Mouse (Mus musculus) G1E (cell line): Measurements from ENCODE around the gene Gm36210. TPM values are rescaled to one million over a fixed set of nuclear protein-coding genes. Genes with fewer than 3 reads are reported as not detected.

ENCODE experiments used
- ATAC-seq: 2 replicates; pipeline ENCODE4 v1.8.0; 2016; ENCODE audit warnings: mild to moderate bottlenecking; ENCODE audit not compliant: insufficient number of reproducible peaks, poor library complexity, low FRiP score, severe bottlenecking; ENCODE audit errors: extremely low read depth
- DNase-seq: peaks from one replicate; pipeline ENCODE4 v3.0.0; 2012; ENCODE audit warnings: low spot score
- H3K27me3 ChIP-seq: 2 replicates; pipeline ENCODE4 v1.6.1; 2012; ENCODE audit warnings: mild to moderate bottlenecking, low read length, inconsistent platforms; ENCODE audit not compliant: insufficient read depth
- H3K36me3 ChIP-seq: replicated peaks from 2 replicates; pipeline ENCODE3; 2012; ENCODE audit warnings: mild to moderate bottlenecking, inconsistent platforms
- H3K4me1 ChIP-seq: 2 replicates; pipeline ENCODE4 v1.6.1; 2012; ENCODE audit warnings: low read depth, low read length, inconsistent platforms, mixed read lengths; ENCODE audit not compliant: insufficient read depth
- H3K4me3 ChIP-seq: 2 replicates; pipeline ENCODE4 v1.5.1; 2012; ENCODE audit warnings: low read depth, mild to moderate bottlenecking, inconsistent platforms, low read length, moderate library complexity, mixed read lengths
- H3K9me3 ChIP-seq: replicated peaks from 2 replicates; pipeline ENCODE4 v1.6.1; 2012; ENCODE audit warnings: inconsistent platforms
- CTCF ChIP-seq: IDR thresholded peaks from 2 replicates; pipeline ENCODE4 v1.5.1; 2012; ENCODE audit warnings: low read depth, low read length, inconsistent platforms, mixed read lengths
- GATA1 ChIP-seq: IDR thresholded peaks from 2 replicates; pipeline ENCODE4 v1.6.1; 2012; ENCODE audit warnings: borderline replicate concordance, low read length, inconsistent platforms, mixed read lengths
- GATA2 ChIP-seq: IDR thresholded peaks from 2 replicates; pipeline ENCODE4 v1.6.1; 2012; ENCODE audit warnings: low read depth, low read length, inconsistent platforms, borderline replicate concordance
- POLR2AphosphoS5 ChIP-seq: IDR thresholded peaks from 2 replicates; pipeline ENCODE4 v1.6.1; 2012; ENCODE audit warnings: low read depth, low read length, inconsistent platforms; ENCODE audit not compliant: insufficient replicate concordance
- TAL1 ChIP-seq: conservative IDR thresholded peaks from 2 replicates; pipeline ENCODE4 v1.6.1; 2012; ENCODE audit warnings: low read depth, low read length, inconsistent platforms, mixed read lengths
- polyA plus RNA-seq: library from polyadenylated mRNA; stranded (reverse); fragments of >175 nt; gene quantifications from 2 replicates; pipeline ENCODE4 v1.2.3, GENCODE M21; 2012
- total RNA-seq, 2 experiments: library from RNA; stranded (forward) in 1 of 2; stranded (reverse) in 1 of 2; fragments of 200-1000 nt in 1 of 2; fragments of >200 nt in 1 of 2; fragmentation: Nextera tagmentation in 1 of 2; gene quantifications; 2 replicates each; pipeline ENCODE4 v1.2.3; 2014 to 2017

Gm36210 gene
- total and polyA plus RNA-seq, 3 experiments = not detected

DNA sequence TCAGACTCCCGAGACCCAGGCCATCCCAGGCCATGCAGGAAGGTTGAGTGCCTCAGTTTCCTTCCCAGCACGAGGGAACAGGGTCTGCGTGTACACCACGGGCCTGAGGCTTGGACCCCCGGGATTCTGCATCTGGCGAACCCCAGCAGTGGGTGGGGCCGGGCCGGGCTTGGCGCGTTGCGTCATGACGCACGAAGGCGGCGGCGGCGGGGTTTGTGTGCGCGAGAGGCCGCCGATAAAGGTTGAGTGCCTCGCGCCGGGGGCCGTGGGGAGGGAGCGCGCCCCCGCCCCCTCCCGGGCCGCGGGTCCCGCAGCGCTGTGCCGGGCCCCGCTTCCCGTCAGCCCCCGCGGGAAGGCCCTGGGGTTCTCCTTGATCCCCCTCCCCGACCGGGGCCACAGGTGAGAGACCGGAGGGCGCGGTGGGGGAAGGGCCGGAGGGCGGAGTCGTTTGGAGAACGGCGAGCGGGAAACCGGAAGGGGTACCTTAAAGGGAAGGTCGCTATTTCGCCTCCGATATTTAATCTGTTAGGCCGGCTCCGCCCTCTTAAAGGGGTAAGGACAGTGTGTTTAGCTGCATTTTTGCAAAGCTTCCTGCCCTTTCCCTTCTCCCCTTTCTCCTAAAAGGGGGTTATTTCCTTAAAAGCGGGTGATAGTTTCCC, 8.8 kb upstream of the Gm36210 start, which contains the start of gene Zfp628:
Gene Zfp628, plus strand, starts transcription at position 211 of the 659 bp plus-strand sequence.
- TF ChIP-seq GATA2 (no peak), TAL1 (no peak), CTCF (no peak), POLR2AphosphoS5 (no peak), GATA1 (no peak)
- peaks cover 41% of the 10 kb centered on the region for H3K36me3 ChIP-seq
- peaks cover 42% of the 10 kb centered on the region for H3K4me1 ChIP-seq
- peaks cover 3% of the 10 kb centered on the region for H3K27me3 ChIP-seq
- ATAC-seq (peak; percentile 67), DNase-seq (peak; percentile 87)
- peaks cover 5% of the 10 kb centered on the region; the same call in 1 of the 2 replicates for H3K9me3 ChIP-seq
- peak within 1 kb of the TSS; percentile 74 for H3K4me3 ChIP-seq

DNA sequence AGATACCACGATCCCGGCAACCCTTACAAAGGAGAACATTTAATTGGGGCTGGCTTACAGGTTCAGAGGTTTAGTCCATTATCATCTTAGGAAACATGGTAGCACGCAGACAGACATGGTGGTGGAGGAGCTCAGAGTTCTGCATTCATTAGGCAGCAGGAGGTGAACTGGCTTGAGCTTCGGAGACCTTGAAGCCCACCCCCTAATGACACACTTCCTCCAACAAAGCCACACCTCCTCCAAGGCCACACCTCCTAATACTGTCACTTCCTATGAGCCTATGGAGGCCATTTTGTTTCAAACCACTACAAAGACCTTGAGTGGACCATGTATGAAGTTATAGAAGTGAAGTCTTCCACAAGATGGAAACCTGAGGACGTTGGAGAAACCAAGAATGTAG, 5.9 kb upstream of the Gm36210 start:
- no peak for TF ChIP-seq GATA1
- no peak for TF ChIP-seq TAL1
- TF ChIP-seq POLR2AphosphoS5 = no peak
- no peak for TF ChIP-seq CTCF
- no peak for TF ChIP-seq GATA2
- no peak overlapping the region for H3K4me3 ChIP-seq
- H3K27me3 ChIP-seq = peaks cover 21% of the 10 kb centered on the region
- H3K4me1 ChIP-seq = peaks cover 30% of the 10 kb centered on the region
- H3K9me3 ChIP-seq = no peaks in the 10 kb centered on the region
- ATAC-seq = no peak
- DNase-seq = no peak
- peaks cover 12% of the 10 kb centered on the region for H3K36me3 ChIP-seq

DNA sequence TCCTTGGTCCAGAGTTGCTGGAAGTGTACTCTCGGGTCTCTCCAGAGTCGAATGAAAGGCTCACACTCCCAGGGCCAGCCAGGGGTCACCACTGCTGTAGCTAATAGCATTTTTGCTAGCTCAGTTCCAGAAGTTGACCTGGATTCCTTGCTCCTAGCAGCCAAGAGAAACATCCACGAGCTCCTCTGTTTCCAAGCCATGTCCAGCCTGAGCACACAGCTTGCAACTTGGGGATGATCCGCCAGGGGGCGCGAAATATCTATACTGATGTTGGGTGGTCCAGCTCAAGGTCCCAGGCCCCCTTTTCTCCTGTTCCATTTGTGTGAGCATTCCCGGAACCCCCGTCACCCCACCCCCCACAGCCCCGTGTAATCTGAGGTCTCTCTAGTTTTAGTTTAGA, 5.2 kb upstream of the Gm36210 start:
- Histone ChIP-seq H3K4me1 (peaks cover 23% of the 10 kb centered on the region), H3K36me3 (peaks cover 5% of the 10 kb centered on the region), H3K27me3 (peaks cover 28% of the 10 kb centered on the region), H3K4me3 (no peak overlapping the region), H3K9me3 (no peaks in the 10 kb centered on the region)
- DNase-seq (no peak), ATAC-seq (no peak)
- TF ChIP-seq CTCF (0 out of 2 replicates have a peak, but pooled peaks have one; percentile 22), GATA2 (no peak)

DNA sequence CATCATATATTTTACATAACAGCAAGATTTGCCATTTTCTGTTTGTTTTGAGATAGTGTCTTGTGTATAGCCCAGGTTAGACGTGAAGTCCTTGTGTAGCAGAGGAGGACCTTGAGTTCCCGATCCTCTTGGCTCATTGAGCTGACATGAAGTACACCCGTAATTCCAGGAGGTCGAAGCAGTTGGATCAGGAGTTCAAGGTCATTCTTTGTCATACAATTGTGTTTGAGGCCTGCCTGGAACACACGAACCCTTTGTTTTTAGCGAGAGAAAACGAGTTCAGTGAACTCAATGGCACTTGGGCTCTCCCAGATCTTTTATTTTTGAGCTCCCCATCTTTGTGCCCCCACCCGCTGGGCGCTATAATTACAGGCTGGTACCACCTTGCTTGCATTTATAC, 3.9 kb downstream of the Gm36210 start:
- Histone ChIP-seq H3K36me3 (no peaks in the 10 kb centered on the region), H3K27me3 (peaks cover 16% of the 10 kb centered on the region), H3K4me1 (no peaks in the 10 kb centered on the region), H3K4me3 (no peak overlapping the region), H3K9me3 (peaks cover 4% of the 10 kb centered on the region)
- TF ChIP-seq POLR2AphosphoS5 (no peak), TAL1 (no peak)
- no peak for ATAC-seq
- DNase-seq = no peak

DNA sequence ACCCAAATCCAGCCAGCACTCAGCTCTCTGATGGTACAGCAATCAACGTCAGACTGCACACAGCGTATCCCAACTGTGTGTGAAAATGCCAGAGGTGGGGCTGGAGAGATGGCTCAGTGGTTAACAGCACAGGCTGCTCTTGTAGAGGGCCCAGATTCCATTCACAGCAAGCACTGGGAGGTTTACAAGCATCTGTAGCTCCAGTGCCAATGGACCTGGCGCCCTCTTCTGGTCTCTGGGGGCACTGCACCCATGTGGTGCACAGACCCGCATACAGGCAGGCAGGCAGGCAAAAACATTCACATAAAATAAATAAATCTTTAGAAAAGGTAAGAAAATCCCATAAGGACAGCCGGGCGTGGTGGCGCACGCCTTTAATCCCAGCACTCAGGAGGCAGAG, 5.1 kb downstream of the Gm36210 start:
- Histone ChIP-seq H3K4me3 (no peak overlapping the region), H3K27me3 (peaks cover 6% of the 10 kb centered on the region), H3K4me1 (no peaks in the 10 kb centered on the region), H3K36me3 (peaks cover 2% of the 10 kb centered on the region), H3K9me3 (peaks cover 4% of the 10 kb centered on the region)
- ATAC-seq = no peak
- no peak for DNase-seq
- TF ChIP-seq TAL1 = no peak
- TF ChIP-seq POLR2AphosphoS5 = no peak
- peak; percentile 64 for TF ChIP-seq CTCF
- TF ChIP-seq GATA1 = no peak

DNA sequence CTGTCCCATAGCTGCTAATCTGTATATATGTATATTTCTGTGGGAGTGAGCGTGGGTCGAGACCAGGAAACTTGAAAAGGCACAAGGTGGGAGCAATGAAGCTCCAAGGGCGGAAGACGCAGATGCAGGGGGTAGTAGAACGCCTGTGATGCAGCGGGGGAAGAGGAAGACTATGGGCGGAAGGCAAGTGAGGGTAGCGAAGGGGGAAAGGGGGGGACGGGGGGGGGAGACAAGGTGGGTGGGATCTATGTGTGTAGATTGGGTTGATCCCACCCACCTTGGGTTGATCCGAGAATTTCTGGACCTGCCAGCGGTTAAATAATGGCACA, 5.8 kb downstream of the Gm36210 start:
- TF ChIP-seq TAL1 (no peak), GATA1 (no peak), CTCF (no peak)
- Histone ChIP-seq H3K36me3 (peaks cover 7% of the 10 kb centered on the region), H3K4me3 (no peak overlapping the region), H3K27me3 (peaks cover 3% of the 10 kb centered on the region; the same call in 1 of the 2 replicates), H3K9me3 (peaks cover 4% of the 10 kb centered on the region), H3K4me1 (no peaks in the 10 kb centered on the region)
- DNase-seq = no peak
- no peak for ATAC-seq
